Mouse (Mus musculus) heart, postnatal 25 days (tissue): ENCODE results near the gene Olfr742. TPM values are rescaled to one million over a fixed set of nuclear protein-coding genes. Genes with fewer than 3 reads are reported as not detected.

Experiments used
- DNase-seq: peaks from one replicate; pipeline ENCODE4 v3.0.0; 2022; ENCODE audit warnings: low spot score
- intact Hi-C: fragments of 180-260 bp; cut with DNase I; formaldehyde crosslinking; loops from one replicate; pipeline ENCODE4 v1.15.1; 2025
- total RNA-seq, 2 experiments: library from RNA; stranded (reverse); gene quantifications; 2 replicates each; pipeline ENCODE4 v1.2.3; 2021

Olfr742 gene
- not detected for total RNA-seq

DNA sequence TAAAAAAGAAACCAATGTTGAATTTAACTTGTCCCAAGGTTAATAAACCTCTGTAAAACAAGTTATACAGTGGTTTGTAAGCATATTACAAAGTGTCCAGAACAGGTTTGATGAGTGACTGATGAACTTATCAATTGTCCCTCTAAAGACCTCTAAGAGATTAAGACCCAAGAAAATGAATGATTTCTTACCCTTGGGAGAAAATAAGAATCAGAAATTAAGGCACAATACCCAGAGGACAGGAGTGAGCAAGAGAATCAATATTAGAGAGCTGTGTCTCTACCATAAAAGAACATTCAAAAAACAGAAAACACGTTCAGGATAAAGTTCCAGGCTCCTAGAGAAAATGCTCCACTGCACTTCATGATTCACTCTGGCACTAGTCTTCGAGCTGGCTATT, at the start of gene Olfr742:
Gene Olfr742, plus strand, starts transcription at position 301 of the 400 bp plus-strand sequence.
- intact Hi-C loops: no loop called here
- DNase-seq: no peak

DNA sequence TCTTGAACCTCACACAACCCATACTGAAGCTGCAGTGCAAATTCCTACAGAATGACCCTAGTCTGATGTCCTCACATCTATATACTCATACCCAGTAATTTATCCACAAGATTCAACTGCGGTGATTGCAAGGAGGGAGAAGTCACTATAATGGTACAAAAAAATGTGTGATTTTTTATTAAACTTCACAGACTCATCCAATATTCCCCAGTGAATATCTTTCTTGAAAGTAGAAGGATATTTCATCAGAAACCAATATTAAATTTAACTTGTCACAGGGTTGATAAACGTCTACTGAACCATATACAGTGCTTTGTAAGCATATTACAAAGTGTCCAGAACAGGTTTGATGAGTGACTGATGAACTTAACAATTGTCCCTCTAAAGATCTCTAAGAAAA, 31.0 kb upstream of the Olfr742 start, which contains the start of gene Olfr741:
Gene Olfr741, plus strand, starts transcription at position 301 of the 400 bp plus-strand sequence.
- intact Hi-C loops: no loop called here
- DNase-seq: no peak

DNA sequence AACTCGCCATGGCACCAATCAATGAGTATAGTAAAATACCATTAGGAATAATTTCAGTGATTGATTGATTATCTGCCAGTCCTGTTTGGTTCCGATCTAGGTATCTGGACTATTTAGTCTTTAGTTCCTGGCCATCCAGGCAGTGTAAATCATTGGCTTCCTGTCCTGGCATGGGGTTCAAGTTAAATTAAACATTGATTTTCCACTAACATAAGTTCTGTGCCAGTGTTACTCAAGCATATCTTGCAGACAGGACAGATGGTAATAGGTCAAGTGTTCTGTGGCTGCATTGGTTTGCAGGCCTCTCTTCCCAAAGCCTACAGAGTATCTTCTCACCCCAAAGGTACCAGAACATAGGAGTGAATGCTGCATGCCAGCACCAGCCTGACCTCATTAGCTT, 25.0 kb upstream of the Olfr742 start:
- intact Hi-C loops: no loop called here
- no peak for DNase-seq

DNA sequence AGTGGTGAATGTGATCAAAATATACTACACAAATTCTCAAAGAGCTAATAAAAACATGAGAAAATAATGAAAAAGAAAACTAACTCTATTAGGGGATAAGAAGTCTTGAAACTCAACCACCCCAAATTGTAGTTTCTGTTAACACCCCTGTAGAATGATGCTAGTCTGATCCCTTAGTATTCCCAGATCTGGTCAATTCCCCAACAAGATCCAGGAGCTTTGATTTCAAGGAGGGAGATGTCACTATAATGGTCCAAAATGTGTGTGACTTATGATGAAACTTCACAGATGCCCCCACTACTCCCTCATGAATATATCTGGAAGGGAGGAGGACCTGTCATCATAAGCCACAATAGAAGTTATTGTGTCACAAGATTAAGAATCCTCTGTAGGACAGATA, 18.1 kb downstream of the Olfr742 start, which contains the start of gene Olfr743:
Gene Olfr743, plus strand, starts transcription at position 301 of the 400 bp plus-strand sequence.
- no peak for DNase-seq
- intact Hi-C loops: no loop called here

DNA sequence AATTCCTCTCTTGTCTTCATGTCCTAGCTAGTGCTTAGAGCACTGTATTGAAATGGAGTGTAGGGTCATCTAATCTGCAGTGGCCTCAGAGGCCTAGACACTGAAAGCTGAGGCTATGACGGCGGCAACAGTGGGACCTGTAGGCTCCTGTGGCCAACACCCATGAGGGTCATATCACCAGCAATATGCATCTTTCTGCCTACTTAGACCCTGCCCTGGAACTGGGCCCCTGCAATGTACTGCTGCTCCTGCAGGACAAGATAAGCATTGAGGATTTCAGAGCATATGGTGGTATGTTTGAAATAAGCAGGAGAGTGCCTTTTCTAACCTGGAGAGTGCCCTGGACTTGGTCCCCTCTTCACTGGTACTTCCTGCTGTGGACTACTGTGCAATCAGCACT, 49.3 kb downstream of the Olfr742 start:
- intact Hi-C loops: no loop called here
- no peak for DNase-seq

Other genes with a start within 250 kb of the Olfr742 start
- not detected for gene Olfr732, start 219.4 kb upstream of the Olfr742 start, total RNA-seq
- not detected for gene Olfr733, start 202.1 kb upstream of the Olfr742 start, total RNA-seq
- not detected for gene Olfr734, start 176.8 kb upstream of the Olfr742 start, total RNA-seq
- not detected for gene Olfr735, start 154.7 kb upstream of the Olfr742 start, total RNA-seq
- gene Tlr11, start 145.7 kb upstream of the Olfr742 start, total RNA-seq: not detected
- gene Olfr736, start 122.4 kb upstream of the Olfr742 start, total RNA-seq: not detected
- gene Olfr738, start 96.0 kb upstream of the Olfr742 start, total RNA-seq: not detected
- gene Olfr739, start 85.0 kb upstream of the Olfr742 start, total RNA-seq: not detected
- gene Olfr740, start 58.1 kb upstream of the Olfr742 start, total RNA-seq: not detected
- gene Olfr741, start 30.9 kb upstream of the Olfr742 start, total RNA-seq: not detected
- gene Olfr743, start 18.2 kb downstream of the Olfr742 start, total RNA-seq: not detected
- gene Olfr744, start 111.3 kb downstream of the Olfr742 start, total RNA-seq: not detected
- not detected for gene Olfr745, start 135.8 kb downstream of the Olfr742 start, total RNA-seq
- not detected for gene Olfr746, start 143.5 kb downstream of the Olfr742 start, total RNA-seq
- not detected for gene Olfr747, start 189.6 kb downstream of the Olfr742 start, total RNA-seq
- gene Olfr748, start 203.8 kb downstream of the Olfr742 start, total RNA-seq: not detected
- not detected for gene Olfr749, start 241.5 kb downstream of the Olfr742 start, total RNA-seq